In the genomic region with DNA sequence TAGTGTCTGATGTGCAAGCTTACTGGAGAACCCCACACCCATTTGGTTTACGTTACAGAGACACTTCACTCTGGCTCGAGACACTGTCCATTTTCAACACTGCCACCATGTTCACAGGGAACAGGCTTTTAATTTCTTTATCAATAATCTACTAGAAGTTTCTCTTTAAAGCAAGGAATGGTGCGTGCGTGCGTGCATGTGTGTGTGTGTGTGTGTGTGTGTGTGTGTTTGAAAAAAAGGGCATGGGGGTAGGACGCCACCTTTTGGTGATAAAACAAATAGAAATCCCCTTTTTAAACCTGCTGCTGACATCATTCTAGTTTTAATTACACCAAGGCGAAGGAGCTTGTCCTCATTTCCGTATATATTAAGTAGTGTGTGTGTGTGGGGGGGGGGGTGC, we compare ENCODE assay signal across 10 mouse cellular contexts. TPM values are rescaled to one million over a fixed set of nuclear protein-coding genes. Genes with fewer than 3 reads are reported as not detected.
DNase-seq lines count a peak whose midpoint lies in the region; ATAC-seq and TF ChIP-seq lines count a peak whose summit lies in the region.
"Had no signal": no experiment of that assay in that cellular context is flagged by ENCODE, and none has a peak within 500 bp of the region (broad histone marks: within the 10 kb centered on the region; RNA-seq: fewer than 3 reads in every experiment).

No protein-coding gene starts in this region.

- DNase-seq in forebrain, postnatal 0 days, result peak; percentile 72
- no peak for DNase-seq in forebrain, embryonic 10.5 days (ENCODE audit: extremely low spot score, low spot score)
- DNase-seq in left cerebral cortex, postnatal 4 days, result peak; percentile 29
- DNase-seq in left cerebral cortex, postnatal 36 days (ENCODE audit: low spot score in 2 of 2), result no peak
- DNase-seq in cerebellum, postnatal 36 days, result peak; percentile 19 to 23
- peak; percentile 55 for DNase-seq in thymus, postnatal 0 days (ENCODE audit: low spot score)
- no peak for DNase-seq in lung, postnatal 4 days

- H3K4me2 ChIP-seq in forebrain, postnatal 0 days (ENCODE audit: low read depth), result peak overlapping the region; percentile 98
- H3K4me2 ChIP-seq: heart, embryonic 13.5 days had no signal

- intact Hi-C loops in left cerebral cortex, postnatal 4 days (cut with DNase I), result loop anchor here (10.0 kb wide), 2 partner anchors 251 to 1141 kb away; no protein-coding TSS in a partner anchor
- intact Hi-C loops in left cerebral cortex, postnatal 36 days (cut with DNase I), result loop anchor here (10.0 kb wide), 1 partner anchor 1001 kb away; no protein-coding TSS in a partner anchor

- no peaks in the 10 kb centered on the region for H3K27me3 ChIP-seq in forebrain, postnatal 0 days (ENCODE audit: insufficient read depth, low read length)
- no peaks in the 10 kb centered on the region for H3K27me3 ChIP-seq in forebrain, embryonic 10.5 days (ENCODE audit: poor library complexity, severe bottlenecking)

- no peaks in the 10 kb centered on the region for H3K4me1 ChIP-seq in forebrain, postnatal 0 days (ENCODE audit: insufficient read depth)
- H3K4me1 ChIP-seq in forebrain, embryonic 10.5 days, result peaks cover 39% of the 10 kb centered on the region

- H3K36me3 ChIP-seq in forebrain, postnatal 0 days (ENCODE audit: insufficient read depth), result no peaks in the 10 kb centered on the region
- peaks cover 18% of the 10 kb centered on the region for H3K36me3 ChIP-seq in forebrain, embryonic 10.5 days (replicated peaks)

- ATAC-seq in forebrain, postnatal 0 days, result no peak
- peak; percentile 13 for ATAC-seq in CD4-positive, CD25-positive, alpha-beta regulatory T cell, adult 4 months

- H3K4me3 ChIP-seq in forebrain, postnatal 0 days (ENCODE audit: low read depth, low read length), result no peak overlapping the region
- no peak overlapping the region for H3K4me3 ChIP-seq in forebrain, embryonic 10.5 days
- H3K4me3 ChIP-seq: heart, embryonic 13.5 days; megakaryocyte, embryonic 14.5 days had no signal

- TF ChIP-seq CTCF in forebrain, postnatal 0 days (IDR thresholded peaks at IDR 0.05; ENCODE audit: low read depth), result peak; percentile 73

- H3K27ac ChIP-seq in forebrain, postnatal 0 days (ENCODE audit: low read depth, low read length), result 0 out of 2 replicates have a peak overlapping the region, but pooled peaks have one; percentile 98
- H3K27ac ChIP-seq in forebrain, embryonic 10.5 days, result no peak overlapping the region
- H3K27ac ChIP-seq: heart, embryonic 13.5 days had no signal

- H3K9me3 ChIP-seq in forebrain, postnatal 0 days (ENCODE audit: low read length), result no peaks in the 10 kb centered on the region
- H3K9me3 ChIP-seq in forebrain, embryonic 10.5 days, result peaks cover 9% of the 10 kb centered on the region

- peak overlapping the region; percentile 1; the same call in 1 of the 2 replicates for H3K9ac ChIP-seq in forebrain, postnatal 0 days
- H3K9ac ChIP-seq: heart, embryonic 13.5 days had no signal

- 19% methylated on average over 8 of the region's 8 CpGs for WGBS in forebrain, postnatal 0 days
- WGBS in forebrain, embryonic 10.5 days, result 67% methylated on average over 8 of the region's 8 CpGs

RNA-seq across cellular contexts. Expression of a gene that starts 2.8 kb away (rescaled TPM):
- 112 and 157 TPM in 2 replicates for total RNA-seq in forebrain, postnatal 0 days (2014; rRNA removed)
- 137 and 167 TPM in 2 replicates for polyA plus RNA-seq in forebrain, postnatal 0 days (2015; fragmentation: Nextera tagmentation; extraction: Ambion mirVana)
- polyA plus RNA-seq in forebrain, embryonic 10.5 days (2016; fragmentation: Nextera tagmentation; extraction: Ambion mirVana), result 57.8 and 64.8 TPM in 2 replicates
- 100 to 1,000 TPM; 210 to 247 TPM for total RNA-seq in left cerebral cortex, postnatal 4 days (2021)
- total RNA-seq in left cerebral cortex, postnatal 36 days (2021), result 100 to 1,000 TPM; 142 TPM
- polyA plus RNA-seq in CD4-positive, CD25-positive, alpha-beta regulatory T cell, adult 4 months (2017; shearing (Covaris generic)), result 100 to 1,000 TPM; 275 to 341 TPM
- polyA plus RNA-seq in thymus, postnatal 0 days (2015; fragmentation: Nextera tagmentation; extraction: Ambion mirVana), result 63.7 and 82.5 TPM in 2 replicates

Comparison
In these comparisons a context has a peak if more than half of its experiments do, and no peak if none do; other contexts are left out.
1. DNase-seq: peak in forebrain, postnatal 0 days (single experiment), left cerebral cortex, postnatal 4 days (single experiment), cerebellum, postnatal 36 days (2 of 2) and thymus, postnatal 0 days (single experiment); none in forebrain, embryonic 10.5 days (single experiment), left cerebral cortex, postnatal 36 days (0 of 2) and lung, postnatal 4 days (0 of 2).